Mouse (Mus musculus) left cerebral cortex, postnatal 10 days (tissue): ENCODE results near the gene Rnf34. TPM values are rescaled to one million over a fixed set of nuclear protein-coding genes. Genes with fewer than 3 reads are reported as not detected.

Source experiments
- DNase-seq, 2 experiments: peaks; one replicate each; pipeline ENCODE4 v3.0.0; 2021 to 2022; ENCODE audit warnings: low spot score in 2 of 2, mixed read lengths in 1 of 2; ENCODE audit errors: extremely low spot score in 1 of 2
- intact Hi-C: fragments of 180-260 bp; cut with DNase I; formaldehyde crosslinking; loops from one replicate; pipeline ENCODE4 v1.15.1; 2025
- total RNA-seq, 2 experiments: library from RNA; stranded (reverse); gene quantifications; 2 replicates each; pipeline ENCODE4 v1.2.3; 2021

Rnf34 gene
- total RNA-seq, 2 experiments from 2014 or later = 40.0 to 46.5 TPM

DNA sequence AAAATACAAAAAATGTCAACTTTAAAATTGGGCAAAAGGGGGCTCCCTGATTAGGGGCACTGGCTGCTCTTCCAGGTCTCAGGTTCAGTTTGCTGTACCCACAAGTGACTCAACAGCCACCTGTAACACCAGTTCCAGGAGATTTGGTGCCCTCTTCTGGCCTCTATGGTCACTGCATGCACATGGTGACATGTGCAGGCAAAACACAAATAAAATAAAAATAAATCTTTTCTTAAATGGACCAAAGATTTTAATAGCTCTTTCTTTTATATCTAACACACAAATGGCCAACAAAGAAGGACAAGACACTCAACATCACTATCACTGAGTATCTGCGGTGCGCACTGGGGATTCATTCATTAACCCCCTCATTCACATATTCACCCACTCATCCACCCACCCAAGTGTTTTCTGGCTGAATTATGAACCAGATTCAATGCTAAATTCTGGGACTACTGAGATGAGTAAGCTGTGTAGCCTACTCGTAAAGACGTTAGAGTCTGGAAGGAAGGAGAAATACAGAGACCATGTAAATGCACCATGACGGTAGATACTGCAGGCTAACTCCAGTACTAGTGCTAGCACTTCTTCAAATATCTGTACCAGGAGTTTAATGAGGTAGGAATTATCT is 44.3 kb downstream of the Rnf34 start:
- DNase-seq = peak in 1 of 2 experiments; percentile 55

DNA sequence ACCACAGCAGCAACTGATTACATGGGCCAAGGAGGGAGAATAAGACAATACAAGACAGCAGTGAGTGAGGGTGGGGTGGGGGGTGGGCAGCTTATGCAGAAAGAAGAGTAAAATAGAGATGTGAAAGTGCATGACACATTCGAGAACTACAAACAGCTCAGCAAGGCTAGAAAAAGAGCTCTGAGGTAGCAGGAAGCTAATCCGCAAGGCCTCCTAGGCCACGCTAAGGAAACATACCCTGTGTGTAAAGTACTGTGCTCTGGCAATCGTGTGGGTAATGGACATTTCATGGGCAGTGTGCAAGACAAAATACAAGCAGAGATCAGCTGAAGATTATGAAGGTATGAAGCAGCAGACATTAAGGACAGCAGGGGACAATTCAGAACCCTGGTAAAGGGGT is 45.0 kb downstream of the Rnf34 start:
- intact Hi-C loops = no loop called here
- no peak for DNase-seq

More for the DNA sequence above, 44.3 kb downstream of the Rnf34 start:
- intact Hi-C loops = no loop called here

DNA sequence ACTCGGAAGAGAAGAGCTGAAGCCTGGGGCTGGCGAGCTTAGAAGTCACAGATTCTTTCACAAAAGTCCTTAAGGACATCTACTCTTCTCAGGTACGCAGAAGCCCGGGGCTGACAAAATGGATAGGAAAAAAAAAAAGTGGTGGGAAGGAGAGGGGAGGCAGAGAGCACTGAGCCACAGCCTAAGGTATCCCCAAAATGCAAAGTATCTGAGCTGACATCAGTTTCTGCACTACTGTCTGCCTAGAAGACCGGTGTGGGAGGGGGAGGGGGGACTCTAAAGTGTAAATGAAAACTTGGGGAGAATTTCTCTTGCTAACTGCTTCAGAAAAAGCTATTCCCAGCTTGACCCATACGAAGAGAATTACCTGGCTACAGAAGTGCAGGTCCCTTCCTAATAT is 48.3 kb downstream of the Rnf34 start:
- intact Hi-C loops = no loop called here
- no peak for DNase-seq

DNA sequence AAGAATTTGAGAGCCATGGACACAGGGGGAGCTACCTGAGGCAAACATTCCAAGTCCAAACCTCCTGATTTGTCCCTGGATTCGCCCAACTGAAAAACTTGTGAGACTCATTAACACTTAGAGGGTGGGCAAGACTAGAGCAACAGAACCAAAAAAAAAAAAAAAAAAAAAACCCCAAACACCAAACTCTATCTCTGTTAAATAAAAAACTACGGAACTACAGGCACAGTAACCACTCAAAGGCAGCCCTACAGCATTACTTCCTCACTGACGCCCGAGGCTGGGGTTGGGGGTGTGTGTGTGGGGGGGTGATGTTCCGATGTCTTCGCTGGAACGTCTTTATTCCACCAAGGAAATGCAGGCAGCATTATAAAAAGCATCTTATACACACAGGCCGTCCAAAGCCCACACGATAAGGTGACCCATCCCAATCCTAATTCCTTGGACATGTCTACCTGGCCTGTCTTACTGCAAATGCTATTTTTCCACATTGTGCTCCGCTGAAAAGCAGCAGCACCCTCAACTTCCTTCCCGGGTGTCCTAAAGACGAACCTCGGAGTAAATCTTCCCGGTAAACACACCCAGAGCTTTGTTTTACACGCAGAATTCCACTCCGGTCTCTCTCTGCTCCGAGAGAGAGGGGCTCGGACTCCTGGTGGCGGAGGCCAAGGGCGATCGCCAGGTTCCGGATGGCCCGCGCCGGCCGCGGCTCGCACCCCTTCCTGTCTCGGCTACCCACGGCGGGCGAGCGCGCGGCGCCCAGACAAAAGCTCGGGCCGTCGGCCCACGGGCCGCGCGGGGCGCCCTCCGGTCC is 49.3 kb downstream of the Rnf34 start:
- no peak for DNase-seq
- intact Hi-C loops = no loop called here

DNA sequence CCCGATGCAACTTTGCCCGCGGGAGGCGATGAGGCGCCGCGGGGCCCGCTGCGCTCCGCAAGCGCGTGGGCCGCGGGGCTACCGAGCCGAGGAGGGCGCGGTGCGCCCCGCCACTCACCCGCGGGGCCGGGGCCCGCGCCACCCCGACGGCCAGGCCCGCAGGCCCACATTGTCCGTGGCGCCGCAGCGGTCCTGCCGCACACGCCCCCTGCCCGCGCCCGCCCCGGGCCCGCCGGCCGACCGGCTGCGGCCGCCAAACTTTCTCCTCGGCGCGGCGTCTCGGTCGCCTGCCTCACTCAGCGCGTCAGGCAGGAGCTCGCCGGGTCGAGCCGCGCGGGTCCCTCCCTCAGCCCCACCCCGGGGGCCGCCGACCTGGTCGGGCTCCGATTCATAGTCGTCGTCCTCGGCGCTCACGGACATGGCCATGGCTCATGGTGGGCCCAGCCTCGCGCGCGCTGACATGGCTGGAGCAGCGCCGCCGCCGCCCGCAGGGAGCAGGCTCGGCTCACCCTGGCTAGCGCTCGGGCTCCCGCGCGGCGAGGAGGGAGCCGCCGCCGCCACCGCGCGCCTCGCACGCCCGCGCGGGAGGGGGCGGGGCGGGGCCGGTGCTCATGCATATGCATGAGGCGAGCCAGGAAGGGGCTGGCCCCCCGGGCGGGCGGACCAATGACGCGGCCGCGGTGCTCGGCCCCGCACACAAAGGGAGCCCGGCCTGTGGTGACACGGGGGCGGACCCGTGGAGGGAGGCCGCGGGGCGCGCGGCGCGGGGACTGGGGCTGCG is 50.1 kb downstream of the Rnf34 start:
- DNase-seq = peak; percentile 81 to 94
- intact Hi-C loops = no loop called here

DNA sequence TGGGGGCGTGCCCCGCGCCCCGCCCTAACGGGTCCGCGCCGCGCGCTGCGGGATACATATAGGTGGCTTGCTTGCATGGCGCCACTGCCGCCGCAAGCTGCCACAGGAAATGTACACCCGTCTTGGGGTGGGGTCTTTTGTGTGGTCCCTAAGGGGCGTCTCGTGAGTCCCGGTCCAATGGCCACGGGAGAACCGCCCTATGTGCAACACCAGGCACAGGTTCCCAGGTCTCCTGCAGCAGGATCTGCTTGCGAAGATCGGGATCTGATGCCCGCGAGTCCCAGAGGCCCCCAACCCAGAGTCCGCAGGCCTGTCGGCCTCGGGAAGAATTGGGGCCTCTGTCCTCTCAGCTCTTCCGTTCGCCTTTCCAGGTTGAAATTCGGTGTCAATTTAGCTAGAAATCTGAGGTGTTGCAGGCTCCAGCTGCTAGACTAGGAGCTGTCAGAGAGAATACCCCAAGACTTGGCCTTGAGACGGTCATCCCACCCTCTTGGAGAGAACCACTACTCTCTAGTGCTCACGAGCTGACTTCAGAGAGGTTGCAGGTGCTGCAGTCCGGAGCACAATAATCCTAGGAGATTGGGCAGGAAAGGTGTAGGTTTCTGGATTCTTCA is 50.8 kb downstream of the Rnf34 start:
- DNase-seq = no peak
- intact Hi-C loops = no loop called here

DNA sequence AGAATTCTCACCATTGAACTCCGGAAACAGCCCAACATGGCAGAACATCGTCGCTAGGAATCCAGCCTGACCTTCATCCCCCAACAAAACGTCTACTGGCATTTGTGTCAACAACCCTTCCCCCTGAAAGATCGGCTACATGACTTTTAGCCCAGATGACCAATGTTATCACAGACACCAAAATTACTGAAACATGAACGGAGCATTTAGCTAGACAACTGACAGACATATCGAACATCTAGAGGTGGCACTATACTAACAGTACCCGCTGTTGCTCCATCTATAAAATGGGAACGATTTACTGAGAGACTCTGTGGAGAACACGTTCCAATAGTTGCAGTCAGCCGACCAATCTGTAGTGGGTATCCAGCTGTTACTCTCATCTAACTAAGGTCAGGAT is 51.3 kb downstream of the Rnf34 start:
- intact Hi-C loops = no loop called here
- no peak for DNase-seq

DNA sequence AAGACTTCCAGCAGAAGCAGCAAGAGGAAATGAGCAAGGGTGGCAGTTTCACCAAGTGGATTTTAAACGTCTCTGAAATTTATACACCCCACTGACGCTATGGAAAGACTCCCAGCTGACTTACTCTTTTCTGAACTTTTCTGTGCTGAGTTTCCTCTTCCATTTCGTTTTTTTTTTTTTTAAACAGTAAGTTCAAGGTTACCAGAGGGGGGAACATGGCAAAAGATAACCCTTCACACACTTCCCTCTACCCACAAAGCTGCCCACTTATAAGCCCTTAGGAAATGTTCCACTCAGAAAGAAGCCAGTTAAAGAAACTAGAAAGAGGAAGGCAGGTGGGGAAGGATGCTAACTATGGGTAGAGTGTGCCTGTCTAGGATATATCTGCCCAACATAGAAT is 51.8 kb downstream of the Rnf34 start:
- intact Hi-C loops = no loop called here
- DNase-seq = no peak

DNA sequence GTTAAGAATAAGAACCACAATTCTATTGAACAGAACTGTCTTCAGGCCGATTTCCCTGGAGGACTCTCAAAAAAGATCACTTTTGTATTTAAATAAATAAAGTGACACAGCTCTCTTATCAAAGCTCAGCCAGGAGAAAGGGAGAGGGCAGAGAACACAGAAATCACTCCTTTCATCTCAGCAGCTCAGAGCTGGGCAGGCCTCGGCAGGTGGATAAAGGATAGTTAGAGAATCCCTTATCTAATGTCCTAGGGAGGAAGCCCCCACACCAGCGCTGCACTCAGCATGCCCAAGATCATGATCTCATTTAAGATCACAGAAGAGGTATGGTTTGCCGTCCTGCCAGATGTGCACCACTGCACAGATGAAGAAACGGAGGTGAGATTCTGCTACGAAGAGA is 52.4 kb downstream of the Rnf34 start:
- no peak for DNase-seq
- intact Hi-C loops = no loop called here

DNA sequence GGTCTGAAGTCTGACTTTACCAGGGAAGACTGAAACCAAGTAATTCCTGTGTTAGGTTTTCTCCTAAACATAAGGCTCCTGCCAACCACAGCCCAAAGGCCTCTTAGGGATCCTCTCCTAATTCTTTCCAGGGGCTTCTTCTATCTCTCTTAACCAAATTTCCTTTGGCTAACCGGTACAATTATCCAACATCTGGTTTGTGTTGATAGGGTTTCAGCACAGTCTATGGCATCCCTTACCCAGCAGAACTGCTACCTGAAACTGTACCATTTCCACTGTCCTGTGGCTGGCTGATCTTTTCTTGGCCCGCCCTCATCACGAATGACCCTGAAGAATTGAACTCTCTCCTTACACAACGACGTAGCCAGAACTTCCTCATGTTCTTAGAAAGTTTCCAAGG is 53.3 kb downstream of the Rnf34 start:
- intact Hi-C loops = no loop called here
- DNase-seq = no peak

DNA sequence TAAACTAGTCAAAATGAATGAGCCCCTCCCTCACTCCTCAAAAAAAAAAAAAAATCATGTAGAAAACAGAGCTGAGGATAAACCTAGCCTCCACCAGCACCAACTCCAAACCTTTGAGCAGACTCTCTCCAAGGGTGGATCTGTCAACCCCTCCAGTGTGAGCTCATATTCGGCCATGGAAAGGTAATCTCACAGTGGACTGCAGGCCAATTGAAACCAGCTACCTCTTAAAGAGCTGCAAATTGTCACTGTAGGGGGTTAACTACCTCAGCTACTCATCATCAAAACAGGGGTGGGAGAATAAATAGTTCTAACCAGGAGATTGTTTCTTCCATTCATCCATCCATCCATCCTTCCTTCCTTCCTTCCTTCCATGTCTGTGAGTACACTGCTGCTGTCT is 57.3 kb downstream of the Rnf34 start:
- intact Hi-C loops = no loop called here
- no peak for DNase-seq

DNA sequence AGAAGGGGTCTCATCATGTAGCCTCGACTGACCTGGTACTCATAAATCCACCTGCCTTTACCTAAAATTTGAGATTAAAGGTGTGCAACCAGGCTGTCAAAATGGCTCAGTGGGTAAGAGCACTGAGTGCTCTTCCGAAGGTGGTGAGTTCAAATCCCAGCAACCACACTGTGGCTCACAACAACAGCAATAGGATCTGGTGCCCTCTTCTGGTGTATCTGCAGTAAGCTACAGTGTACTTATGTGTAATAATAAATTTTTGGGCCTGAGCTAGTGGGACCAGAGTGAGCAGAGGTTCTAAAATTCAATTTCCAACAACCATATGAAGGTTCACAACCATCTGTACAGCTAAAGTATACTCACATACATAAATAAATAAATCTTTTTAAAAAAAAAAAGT is 58.2 kb downstream of the Rnf34 start:
- no peak for DNase-seq
- intact Hi-C loops = no loop called here

DNA sequence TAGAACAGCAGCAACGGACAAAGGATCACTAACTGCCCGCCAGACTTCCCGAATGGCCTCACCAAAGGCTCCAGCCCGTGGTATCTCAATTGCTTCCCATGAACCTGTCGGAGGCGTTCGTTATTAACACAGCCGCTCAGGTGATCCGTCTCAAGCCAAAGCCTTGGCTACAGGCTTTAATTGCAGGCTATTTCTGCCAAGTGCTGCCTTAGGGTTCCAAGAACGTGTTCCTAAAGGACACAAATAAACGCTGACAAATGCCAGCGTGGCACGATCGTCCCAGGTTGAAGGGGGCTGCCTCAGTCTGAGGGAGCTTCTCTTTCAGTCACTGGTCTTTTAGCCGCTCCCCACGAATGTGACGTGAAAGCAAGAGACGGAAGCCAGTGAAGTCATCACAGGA is 59.6 kb downstream of the Rnf34 start:
- DNase-seq = no peak
- intact Hi-C loops = no loop called here

DNA sequence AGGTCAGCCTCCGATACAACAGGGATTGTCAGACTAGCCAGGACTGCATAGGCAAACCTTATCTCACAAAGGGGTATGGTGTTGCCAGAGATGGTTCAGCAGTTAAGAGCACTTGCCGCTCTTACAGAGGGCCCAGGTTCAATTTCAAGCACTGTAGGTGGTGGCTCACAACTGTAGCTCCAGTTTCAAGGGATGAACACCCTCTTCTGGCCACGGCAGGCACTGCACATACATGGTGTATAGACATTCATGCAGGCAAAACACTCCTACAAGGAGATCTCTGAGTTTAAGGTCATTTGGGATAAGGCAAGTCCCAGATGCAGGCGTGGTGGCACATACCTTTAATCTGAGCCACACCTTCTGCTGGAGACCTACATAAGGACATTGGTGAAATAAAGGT is 63.0 kb downstream of the Rnf34 start:
- intact Hi-C loops = no loop called here

DNA sequence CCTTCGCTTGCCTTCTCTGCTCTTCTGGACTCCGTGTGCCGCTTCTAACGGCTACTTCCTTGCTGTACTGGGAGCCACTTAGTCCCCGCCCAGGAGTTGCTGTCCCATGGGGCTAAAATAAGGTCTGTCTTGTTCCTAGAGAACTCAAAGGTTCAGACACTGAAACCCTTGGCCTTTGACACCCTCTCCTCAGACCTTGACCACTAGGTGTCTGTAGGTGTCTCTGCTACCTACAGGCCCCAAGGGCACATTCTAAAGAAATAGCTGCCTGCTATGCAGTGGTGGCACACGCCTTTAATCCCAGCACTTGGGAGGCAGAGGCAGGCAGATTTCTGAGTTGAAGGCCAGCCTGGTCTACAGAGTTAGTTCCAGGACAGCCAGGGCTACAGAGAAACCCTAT is 66.3 kb downstream of the Rnf34 start:
- DNase-seq = no peak
- intact Hi-C loops = no loop called here

More for the DNA sequence above, 63.0 kb downstream of the Rnf34 start:
- DNase-seq = no peak

DNA sequence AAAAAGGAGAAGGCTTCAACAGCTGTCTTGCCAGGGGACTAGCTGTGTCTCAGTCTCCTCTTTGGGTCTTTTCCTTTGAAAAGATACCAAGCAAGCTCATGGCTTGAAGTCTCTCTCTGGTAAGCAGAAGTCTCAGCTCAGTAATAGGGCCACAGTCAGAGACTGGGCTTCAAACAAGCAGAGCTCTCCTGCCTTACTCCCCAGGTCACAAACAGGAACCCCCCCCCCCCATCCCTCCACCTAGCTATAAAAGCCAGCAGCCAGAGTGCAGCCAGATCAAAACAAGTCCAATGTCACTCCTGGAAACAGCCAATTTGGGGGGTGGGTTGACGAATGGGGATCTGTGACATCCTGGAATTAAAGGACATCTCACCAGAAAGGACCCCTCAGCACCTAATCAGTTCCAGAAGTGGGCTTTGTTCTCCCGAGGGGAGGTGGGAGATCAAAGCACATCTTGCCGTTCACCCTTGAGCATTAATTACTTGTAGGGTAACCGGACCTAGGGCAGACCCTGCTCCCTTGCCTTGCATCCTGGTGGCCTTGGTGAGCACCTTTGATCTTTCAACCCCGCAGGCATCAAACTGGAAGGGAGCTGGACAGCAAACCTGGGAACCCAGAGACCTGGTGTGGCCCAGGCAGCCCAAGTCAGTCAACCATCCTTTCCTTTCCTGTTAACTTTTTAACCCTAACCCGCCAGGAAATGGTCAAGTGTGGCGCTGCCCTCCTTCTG is 68.3 kb downstream of the Rnf34 start:
- intact Hi-C loops = no loop called here
- no peak for DNase-seq

DNA sequence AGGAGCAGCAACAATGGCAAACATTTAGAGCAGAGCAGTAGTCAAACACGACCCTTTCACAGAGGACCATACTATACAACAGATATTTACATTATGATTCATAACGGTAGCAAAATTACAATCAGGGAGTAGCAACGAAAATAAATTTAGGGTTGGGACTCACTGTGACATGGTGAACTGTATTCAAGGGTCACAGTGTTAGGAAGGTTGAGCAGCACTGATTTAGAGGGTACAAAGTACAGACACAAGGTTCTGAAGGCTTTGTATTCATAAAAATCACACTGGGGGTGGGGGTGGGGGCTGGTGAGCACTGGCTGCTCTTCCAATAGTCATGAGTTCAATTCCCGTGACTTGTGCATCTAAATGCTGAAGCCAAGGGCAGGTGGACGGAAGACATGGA is 70.7 kb downstream of the Rnf34 start:
- no peak for DNase-seq
- intact Hi-C loops = no loop called here
